Mouse (Mus musculus) heart, embryonic 14.5 days (tissue): Measurements from ENCODE around the gene Abo. TPM values are rescaled to one million over a fixed set of nuclear protein-coding genes. Genes with fewer than 3 reads are reported as not detected.

Experiments used
- ATAC-seq: fragments of 200-750 bp; cut with Nextera tagmentation; 2 replicates; pipeline ENCODE4 v1.8.0; 2017; ENCODE audit warnings: low read depth, moderate TSS enrichment; ENCODE audit not compliant: insufficient number of reproducible peaks, insufficient read depth, low FRiP score
- H3K27ac ChIP-seq, 2 experiments: fragments of 200-500 bp in 1 of 2; fragments of 300-500 bp in 1 of 2; sonication (generic) in 1 of 2; replicated peaks in 1 of 2; 2 replicates each; pipeline ENCODE4 v1.5.1; 2012 to 2014; ENCODE audit warnings: low read depth in 2 of 2, low read length in 2 of 2, control low read depth in 1 of 2, mild to moderate bottlenecking in 1 of 2, mixed read lengths in 1 of 2; ENCODE audit not compliant: control insufficient read depth in 1 of 2, insufficient read depth in 1 of 2
- H3K27me3 ChIP-seq: fragments of 300-500 bp; sonication (generic); 2 replicates; pipeline ENCODE4 v1.6.1; 2014; ENCODE audit warnings: mild to moderate bottlenecking, low read length, control low read depth; ENCODE audit not compliant: control insufficient read depth, insufficient read depth
- H3K36me3 ChIP-seq: fragments of 300-500 bp; sonication (generic); 2 replicates; pipeline ENCODE4 v1.6.1; 2014; ENCODE audit warnings: mild to moderate bottlenecking, control low read depth, low read length, mixed read lengths; ENCODE audit not compliant: control insufficient read depth, insufficient read depth
- H3K4me1 ChIP-seq, 2 experiments: fragments of 200-500 bp in 1 of 2; fragments of 300-500 bp in 1 of 2; sonication (generic) in 1 of 2; 2 replicates each; pipeline ENCODE4 v1.6.1; 2012 to 2014; ENCODE audit warnings: low read length in 2 of 2, control low read depth in 1 of 2, mixed read lengths in 1 of 2; ENCODE audit not compliant: control insufficient read depth in 2 of 2, insufficient read depth in 2 of 2
- H3K4me2 ChIP-seq: fragments of 300-500 bp; sonication (generic); 2 replicates; pipeline ENCODE4 v1.6.1; 2014; ENCODE audit warnings: mild to moderate bottlenecking, low read length
- H3K4me3 ChIP-seq, 2 experiments: fragments of 200-500 bp in 1 of 2; fragments of 300-500 bp in 1 of 2; sonication (generic) in 1 of 2; 2 replicates each; pipeline ENCODE4 v1.5.1; 2012 to 2014; ENCODE audit warnings: low read length in 2 of 2, mild to moderate bottlenecking in 2 of 2, control low read depth in 1 of 2, low read depth in 1 of 2, moderate library complexity in 1 of 2; ENCODE audit not compliant: control insufficient read depth in 1 of 2, insufficient read depth in 1 of 2
- H3K9ac ChIP-seq: fragments of 300-500 bp; sonication (generic); 2 replicates; pipeline ENCODE4 v1.6.1; 2014; ENCODE audit warnings: mild to moderate bottlenecking, low read length
- H3K9me3 ChIP-seq: fragments of 300-500 bp; sonication (generic); 2 replicates; pipeline ENCODE4 v1.6.1; 2016; ENCODE audit warnings: low read length, control low read depth; ENCODE audit not compliant: control insufficient read depth
- WGBS: fragments of 180-500 bp; shearing (Covaris S2); extraction: QIAGEN DNeasy Blood & Tissue Kit; methylation state at CpG from one replicate; pipeline ENCODE4 v1.1.7; 2014; 5-methylcytosine and 5-hydroxymethylcytosine counted together
- polyA plus RNA-seq: library from polyadenylated mRNA; unstranded; fragments of >200 nt; fragmentation: Nextera tagmentation; extraction: Ambion mirVana; gene quantifications from 2 replicates; pipeline ENCODE4 v1.2.1, GENCODE M21; 2014

Gene Abo
- polyA plus RNA-seq, 1 experiment from 2014 or later, result not detected

GRCm38 (mm10) chr2:26909387-26909784, 44.6 kb upstream of the Abo start:
- Histone ChIP-seq H3K9ac (peak overlapping the region; percentile 90), H3K4me3 (peak overlapping the region; percentile 70 to 72; a peak in 3 of 4 replicates), H3K27me3 (no peaks in the 10 kb centered on the region), H3K36me3 (peaks cover 75% of the 10 kb centered on the region), H3K4me2 (peak overlapping the region; percentile 86), H3K27ac (peak overlapping the region in 1 of 2 experiments; percentile 86; a peak in 1 of 4 replicates), H3K4me1 (peaks cover 11 to 25% of the 10 kb centered on the region in 2 experiments), H3K9me3 (no peaks in the 10 kb centered on the region)
- ATAC-seq, result no peak

- H3K4me2 ChIP-seq, result peak overlapping the region; percentile 86
- 75% methylated on average over 18 of the region's 18 CpGs for WGBS
- no peak for ATAC-seq
- no peaks in the 10 kb centered on the region for H3K9me3 ChIP-seq
- H3K4me3 ChIP-seq, result peak overlapping the region; percentile 0 to 72; a peak in 1 of 4 replicates
- peaks cover 11 to 29% of the 10 kb centered on the region in 2 experiments for H3K4me1 ChIP-seq
- peaks cover 71% of the 10 kb centered on the region for H3K36me3 ChIP-seq
- no peaks in the 10 kb centered on the region for H3K27me3 ChIP-seq
- peak overlapping the region; percentile 90 for H3K9ac ChIP-seq
- H3K27ac ChIP-seq, result no peak overlapping the region
These were observed 44.1 kb upstream of the Abo start for GRCm38 (mm10) chr2:26908710-26909386.

GRCm38 (mm10) chr2:26907109-26907508, 42.3 kb upstream of the Abo start:
- peaks cover 9 to 34% of the 10 kb centered on the region in 2 experiments for H3K4me1 ChIP-seq
- H3K36me3 ChIP-seq, result peaks cover 53% of the 10 kb centered on the region
- no peak overlapping the region for H3K4me3 ChIP-seq
- no peaks in the 10 kb centered on the region for H3K27me3 ChIP-seq
- no peak overlapping the region for H3K27ac ChIP-seq
- no peak overlapping the region for H3K4me2 ChIP-seq
- no peak overlapping the region for H3K9ac ChIP-seq
- H3K9me3 ChIP-seq, result no peaks in the 10 kb centered on the region
- WGBS, result 68% methylated on average over 4 of the region's 4 CpGs
- ATAC-seq, result no peak

GRCm38 (mm10) chr2:26906431-26906830, 41.7 kb upstream of the Abo start:
- Histone ChIP-seq H3K4me2 (no peak overlapping the region), H3K4me3 (no peak overlapping the region), H3K9ac (no peak overlapping the region), H3K9me3 (no peaks in the 10 kb centered on the region), H3K27ac (no peak overlapping the region), H3K36me3 (peaks cover 47% of the 10 kb centered on the region), H3K4me1 (peaks cover 6 to 34% of the 10 kb centered on the region in 2 experiments), H3K27me3 (no peaks in the 10 kb centered on the region)
- no peak for ATAC-seq
- 93% methylated on average over 3 of the region's 3 CpGs for WGBS

GRCm38 (mm10) chr2:26905936-26906335, 41.2 kb upstream of the Abo start:
- Histone ChIP-seq H3K4me2 (no peak overlapping the region), H3K27ac (no peak overlapping the region), H3K27me3 (no peaks in the 10 kb centered on the region), H3K9ac (no peak overlapping the region), H3K36me3 (peaks cover 43% of the 10 kb centered on the region), H3K4me1 (peaks cover 6 to 35% of the 10 kb centered on the region in 2 experiments), H3K9me3 (no peaks in the 10 kb centered on the region), H3K4me3 (no peak overlapping the region)
- 75% methylated on average over 2 of the region's 2 CpGs for WGBS
- ATAC-seq, result no peak

GRCm38 (mm10) chr2:26903311-26903710, 38.5 kb upstream of the Abo start:
- ATAC-seq, result no peak
- Histone ChIP-seq H3K27me3 (no peaks in the 10 kb centered on the region), H3K4me2 (peak overlapping the region; percentile 86), H3K27ac (peak overlapping the region; percentile 77 to 88), H3K9me3 (no peaks in the 10 kb centered on the region), H3K4me3 (peak overlapping the region; percentile 67 to 90), H3K9ac (peak overlapping the region; percentile 90), H3K36me3 (peaks cover 58% of the 10 kb centered on the region), H3K4me1 (peaks cover 6 to 19% of the 10 kb centered on the region in 2 experiments)
- WGBS, result 12% methylated on average over 7 of the region's 7 CpGs

GRCm38 (mm10) chr2:26902467-26903220, 37.9 kb upstream of the Abo start, which contains the start of gene Surf6:
Surf6 (minus strand) TSS chr2:26902879.
- Histone ChIP-seq H3K27me3 (no peaks in the 10 kb centered on the region), H3K9me3 (no peaks in the 10 kb centered on the region), H3K27ac (peak within 1 kb of the TSS; percentile 77 to 88), H3K9ac (peak within 1 kb of the TSS; percentile 90), H3K4me3 (peak within 1 kb of the TSS; percentile 67 to 90), H3K36me3 (peaks cover 58% of the 10 kb centered on the region), H3K4me2 (peak within 1 kb of the TSS; percentile 86), H3K4me1 (peaks cover 6 to 19% of the 10 kb centered on the region in 2 experiments)
- ATAC-seq, result peak; percentile 86
- under 1% methylated on average over 41 of the region's 41 CpGs for WGBS
